Mouse (Mus musculus): ENCODE measurements around the gene Olfr1157. TPM values are rescaled to one million over a fixed set of nuclear protein-coding genes. Genes with fewer than 3 reads are reported as not detected.

The Olfr1157 gene
- not detected in 2 replicates for polyA plus RNA-seq (2012; rRNA removed)

- WGBS, result 95% methylated on average over 4 of the region's 4 CpGs
- no peak for DNase-seq (ENCODE audit: low read depth, low spot score)
These were observed at the start of gene Olfr1157 for GRCm38 (mm10) chr2:87968199-87968598. Gene Olfr1157 (minus strand): TSS chr2:87968299.

GRCm38 (mm10) chr2:88007515-88008318, 39.6 kb upstream of the Olfr1157 start, which contains the start of gene Olfr1160:
Gene Olfr1160 (minus strand): TSS chr2:88008268.
- no peak for DNase-seq (ENCODE audit: low read depth, low spot score)

GRCm38 (mm10) chr2:87989813-87990212, 21.7 kb upstream of the Olfr1157 start, which contains the start of gene Olfr1158:
Gene Olfr1158 (plus strand): TSS chr2:87990113.
- no peak for DNase-seq (ENCODE audit: low read depth, low spot score)

GRCm38 (mm10) chr2:87974563-87974962, 6.5 kb upstream of the Olfr1157 start, which contains the start of gene Olfr74:
Gene Olfr74 (minus strand): TSS chr2:87974663.
- no peak for DNase-seq (ENCODE audit: low read depth, low spot score)
- WGBS, result 69% methylated on average over 3 of the region's 3 CpGs

- DNase-seq (ENCODE audit: low read depth, low spot score), result no peak
These were observed 15.1 kb downstream of the Olfr1157 start, which contains the start of gene Olfr1156 for GRCm38 (mm10) chr2:87953000-87953399. Gene Olfr1156 (minus strand): TSS chr2:87953100.

- no peak for DNase-seq (ENCODE audit: low read depth, low spot score)
- 92% methylated on average over 1 of the region's 1 CpGs for WGBS
These were observed 23.1 kb downstream of the Olfr1157 start, which contains the start of gene Olfr1155 for GRCm38 (mm10) chr2:87945037-87945436. Gene Olfr1155 (minus strand): TSS chr2:87945137.

Other genes starting within 250 kb of the Olfr1157 start
- not detected in 2 replicates for gene Olfr1138, start 228.3 kb downstream of the Olfr1157 start, polyA plus RNA-seq (2012; rRNA removed)
- not detected in 2 replicates for gene Olfr1140, start 224.5 kb downstream of the Olfr1157 start, polyA plus RNA-seq (2012; rRNA removed)
- gene Olfr1141, start 214.3 kb downstream of the Olfr1157 start, polyA plus RNA-seq (2012; rRNA removed), result not detected in 2 replicates
- gene Olfr152, start 188.8 kb downstream of the Olfr1157 start, polyA plus RNA-seq (2012; rRNA removed), result not detected in 2 replicates
- gene Olfr1143, start 167.7 kb downstream of the Olfr1157 start, polyA plus RNA-seq (2012; rRNA removed), result not detected in 2 replicates
- gene Olfr1145, start 158.5 kb downstream of the Olfr1157 start, polyA plus RNA-seq (2012; rRNA removed), result not detected in 2 replicates
- not detected in 2 replicates for gene Olfr1148, start 137.8 kb downstream of the Olfr1157 start, polyA plus RNA-seq (2012; rRNA removed)
- gene Olfr1150-ps1, start 124.3 kb downstream of the Olfr1157 start, polyA plus RNA-seq (2012; rRNA removed), result not detected in 2 replicates
- not detected in 2 replicates for gene Olfr1151, start 112.4 kb downstream of the Olfr1157 start, polyA plus RNA-seq (2012; rRNA removed)
- gene Olfr1152, start 101.8 kb downstream of the Olfr1157 start, polyA plus RNA-seq (2012; rRNA removed), result not detected in 2 replicates
- gene Olfr1153, start 73.3 kb downstream of the Olfr1157 start, polyA plus RNA-seq (2012; rRNA removed), result not detected in 2 replicates
- not detected in 2 replicates for gene Olfr1154, start 63.1 kb downstream of the Olfr1157 start, polyA plus RNA-seq (2012; rRNA removed)
- gene Olfr1155, start 23.2 kb downstream of the Olfr1157 start, polyA plus RNA-seq (2012; rRNA removed), result not detected in 2 replicates
- gene Olfr1156, start 15.2 kb downstream of the Olfr1157 start, polyA plus RNA-seq (2012; rRNA removed), result not detected in 2 replicates
- gene Olfr74, start 6.4 kb upstream of the Olfr1157 start, polyA plus RNA-seq (2012; rRNA removed), result not detected in 2 replicates
- not detected in 2 replicates for gene Olfr1158, start 21.8 kb upstream of the Olfr1157 start, polyA plus RNA-seq (2012; rRNA removed)
- gene Olfr1160, start 40.0 kb upstream of the Olfr1157 start, polyA plus RNA-seq (2012; rRNA removed), result not detected in 2 replicates
- not detected in 2 replicates for gene Olfr1161, start 54.5 kb upstream of the Olfr1157 start, polyA plus RNA-seq (2012; rRNA removed)
- gene Olfr73, start 69.4 kb upstream of the Olfr1157 start, polyA plus RNA-seq (2012; rRNA removed), result not detected in 2 replicates
- gene Olfr1162, start 82.8 kb upstream of the Olfr1157 start, polyA plus RNA-seq (2012; rRNA removed), result not detected in 2 replicates
- gene Olfr1163, start 103.5 kb upstream of the Olfr1157 start, polyA plus RNA-seq (2012; rRNA removed), result not detected in 2 replicates
- gene Olfr1164, start 125.7 kb upstream of the Olfr1157 start, polyA plus RNA-seq (2012; rRNA removed), result not detected in 2 replicates
- not detected in 2 replicates for gene Olfr1166, start 160.0 kb upstream of the Olfr1157 start, polyA plus RNA-seq (2012; rRNA removed)
- not detected in 2 replicates for gene Olfr1167, start 186.9 kb upstream of the Olfr1157 start, polyA plus RNA-seq (2012; rRNA removed)
- not detected in 2 replicates for gene Olfr1168, start 213.6 kb upstream of the Olfr1157 start, polyA plus RNA-seq (2012; rRNA removed)

Data from large intestine, adult 2 months (tissue).